Mouse (Mus musculus) kidney, adult 2 months (tissue): Measurements from ENCODE around the gene Lrmp. TPM values are rescaled to one million over a fixed set of nuclear protein-coding genes. Genes with fewer than 3 reads are reported as not detected.

Experiments
- DNase-seq: peaks from one replicate; pipeline ENCODE4 v3.0.0; 2021
- H3K27ac ChIP-seq: fragments of 200-500 bp; 2 replicates; pipeline ENCODE4 v1.5.1; 2012; ENCODE audit warnings: low read depth, low read length, control low read depth, inconsistent platforms; ENCODE audit not compliant: insufficient read depth
- H3K27me3 ChIP-seq: fragments of 200-500 bp; replicated peaks from 2 replicates; pipeline ENCODE4 v1.6.1; 2012; ENCODE audit warnings: mild to moderate bottlenecking, moderate library complexity, low read length, inconsistent platforms; ENCODE audit not compliant: control insufficient read depth, insufficient read depth
- H3K36me3 ChIP-seq: fragments of 200-500 bp; 2 replicates; pipeline ENCODE4 v1.6.1; 2012; ENCODE audit warnings: mild to moderate bottlenecking, moderate library complexity, low read length, inconsistent platforms; ENCODE audit not compliant: control insufficient read depth, insufficient read depth
- H3K4me1 ChIP-seq: fragments of 200-500 bp; 2 replicates; pipeline ENCODE4 v1.6.1; 2011; ENCODE audit warnings: low read length; ENCODE audit not compliant: control insufficient read depth, insufficient read depth
- H3K4me3 ChIP-seq: fragments of 200-500 bp; 2 replicates; pipeline ENCODE4 v1.5.1; 2011; ENCODE audit warnings: mild to moderate bottlenecking, low read depth, low read length, control low read depth; ENCODE audit not compliant: insufficient read depth
- CTCF ChIP-seq: fragments of 200-500 bp; conservative IDR thresholded peaks from 2 replicates; pipeline ENCODE4 v1.5.1; 2011; ENCODE audit warnings: low read depth, mild to moderate bottlenecking, control low read depth, low read length, moderate library complexity, mixed read lengths; ENCODE audit not compliant: insufficient read depth, insufficient read length
- POLR2A ChIP-seq: fragments of 200-500 bp; IDR thresholded peaks from one replicate; pipeline ENCODE4 v1.6.1; 2011; ENCODE audit warnings: low read depth, low read length, control low read depth
- WGBS: fragments of 180-500 bp; shearing (Covaris S2); methylation state at CpG from one replicate; pipeline ENCODE4 v1.1.7; 2018; 5-methylcytosine and 5-hydroxymethylcytosine counted together
- polyA plus RNA-seq: library from polyadenylated mRNA; depleted of rRNA; stranded (reverse); fragments of >200 nt; gene quantifications from 2 replicates; pipeline ENCODE4 v1.2.3, GENCODE M21; 2012

Lrmp gene
- polyA plus RNA-seq, 1 experiment: 6.4 TPM

- WGBS: 91% methylated on average over 13 of the region's 13 CpGs
- Histone ChIP-seq H3K4me1 (no peaks in the 10 kb centered on the region), H3K27me3 (no peaks in the 10 kb centered on the region), H3K27ac (no peak overlapping the region), H3K36me3 (no peaks in the 10 kb centered on the region), H3K4me3 (no peak overlapping the region)
- TF ChIP-seq CTCF (no peak), POLR2A (no peak)
- DNase-seq: no peak
These were observed 23.8 kb downstream of the Lrmp start for GRCm38 (mm10) chr6:145139236-145139635.

- H3K4me3 ChIP-seq: no peak overlapping the region
- no peaks in the 10 kb centered on the region for H3K36me3 ChIP-seq
- TF ChIP-seq CTCF: no peak
- no peak for TF ChIP-seq POLR2A
- 68% methylated on average over 11 of the region's 11 CpGs for WGBS
- DNase-seq: no peak
- H3K27ac ChIP-seq: no peak overlapping the region
- H3K27me3 ChIP-seq: no peaks in the 10 kb centered on the region
- H3K4me1 ChIP-seq: no peaks in the 10 kb centered on the region
These were observed 24.5 kb downstream of the Lrmp start for GRCm38 (mm10) chr6:145139776-145140475.

- no peaks in the 10 kb centered on the region for H3K4me1 ChIP-seq
- H3K4me3 ChIP-seq: no peak overlapping the region
- no peaks in the 10 kb centered on the region for H3K27me3 ChIP-seq
- no peaks in the 10 kb centered on the region for H3K36me3 ChIP-seq
- WGBS: 74% methylated on average over 11 of the region's 11 CpGs
- TF ChIP-seq CTCF (no peak), POLR2A (no peak)
- no peak overlapping the region for H3K27ac ChIP-seq
- no peak for DNase-seq
These were observed 25.3 kb downstream of the Lrmp start for GRCm38 (mm10) chr6:145140706-145141105.

GRCm38 (mm10) chr6:145141827-145142226 is 26.4 kb downstream of the Lrmp start:
- H3K27ac ChIP-seq: no peak overlapping the region
- no peaks in the 10 kb centered on the region for H3K4me1 ChIP-seq
- 93% methylated on average over 12 of the region's 12 CpGs for WGBS
- H3K4me3 ChIP-seq: no peak overlapping the region
- H3K36me3 ChIP-seq: no peaks in the 10 kb centered on the region
- TF ChIP-seq CTCF (no peak), POLR2A (no peak)
- no peaks in the 10 kb centered on the region for H3K27me3 ChIP-seq
- no peak for DNase-seq

GRCm38 (mm10) chr6:145145173-145145572 is 29.7 kb downstream of the Lrmp start:
- H3K4me3 ChIP-seq: no peak overlapping the region
- H3K4me1 ChIP-seq: no peaks in the 10 kb centered on the region
- no peaks in the 10 kb centered on the region for H3K36me3 ChIP-seq
- no peak overlapping the region for H3K27ac ChIP-seq
- 77% methylated on average over 7 of the region's 7 CpGs for WGBS
- no peak for DNase-seq
- TF ChIP-seq POLR2A (no peak), CTCF (no peak)
- H3K27me3 ChIP-seq: no peaks in the 10 kb centered on the region

- 94% methylated on average over 16 of the region's 16 CpGs for WGBS
- H3K4me3 ChIP-seq: no peak overlapping the region
- no peaks in the 10 kb centered on the region for H3K4me1 ChIP-seq
- H3K27me3 ChIP-seq: no peaks in the 10 kb centered on the region
- H3K27ac ChIP-seq: no peak overlapping the region
- H3K36me3 ChIP-seq: no peaks in the 10 kb centered on the region
- no peak for TF ChIP-seq CTCF
- TF ChIP-seq POLR2A: no peak
- no peak for DNase-seq
These were observed 32.3 kb downstream of the Lrmp start for GRCm38 (mm10) chr6:145147716-145148115.

- H3K36me3 ChIP-seq: no peaks in the 10 kb centered on the region
- no peak overlapping the region for H3K4me3 ChIP-seq
- no peak overlapping the region for H3K27ac ChIP-seq
- no peak for TF ChIP-seq CTCF
- TF ChIP-seq POLR2A: no peak
- WGBS: 45% methylated on average over 9 of the region's 9 CpGs
- no peaks in the 10 kb centered on the region for H3K4me1 ChIP-seq
- DNase-seq: no peak
- H3K27me3 ChIP-seq: no peaks in the 10 kb centered on the region
These were observed 33.6 kb downstream of the Lrmp start for GRCm38 (mm10) chr6:145149054-145149453.

- Histone ChIP-seq H3K27me3 (no peaks in the 10 kb centered on the region), H3K27ac (no peak overlapping the region), H3K36me3 (no peaks in the 10 kb centered on the region), H3K4me1 (no peaks in the 10 kb centered on the region), H3K4me3 (no peak overlapping the region)
- 68% methylated on average over 4 of the region's 4 CpGs for WGBS
- DNase-seq: no peak
- TF ChIP-seq POLR2A (no peak), CTCF (no peak)
These were observed 43.2 kb downstream of the Lrmp start for GRCm38 (mm10) chr6:145158619-145159018.
